Mouse (Mus musculus) adipocyte (in vitro differentiated cells): ENCODE measurements around the gene 4930512M02Rik.
"Not testable (repeated sequence)": the region's sequence is repeated elsewhere in the genome, so short reads cannot be mapped to it uniquely, and the experiment has no call there.

Experiments
- DNase-seq: peaks from one replicate; pipeline ENCODE4 v3.0.0-alpha.2; 2016; ENCODE audit warnings: low spot score

4930512M02Rik gene

DNA sequence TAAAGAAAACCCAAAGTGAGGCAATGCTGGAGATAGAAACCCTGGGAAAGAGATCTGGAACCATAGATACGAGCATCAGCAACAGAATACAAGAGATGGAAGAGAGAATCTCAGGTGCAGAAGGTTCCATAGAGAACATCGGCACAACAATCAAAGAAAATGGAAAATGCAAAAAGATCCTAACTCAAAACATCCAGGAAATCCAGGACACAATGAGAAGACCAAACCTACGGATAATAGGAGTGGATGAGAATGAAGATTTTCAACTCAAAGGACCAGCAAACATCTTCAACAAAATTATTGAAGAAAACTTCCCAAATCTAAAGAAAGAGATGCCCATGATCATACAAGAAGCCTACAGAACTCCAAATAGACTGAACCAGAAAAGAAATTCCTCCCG, at the start of gene 4930512M02Rik:
TSS of gene 4930512M02Rik (minus strand) at position 101 of the 400 bp plus-strand sequence.
- not testable (repeated sequence) for DNase-seq

DNA sequence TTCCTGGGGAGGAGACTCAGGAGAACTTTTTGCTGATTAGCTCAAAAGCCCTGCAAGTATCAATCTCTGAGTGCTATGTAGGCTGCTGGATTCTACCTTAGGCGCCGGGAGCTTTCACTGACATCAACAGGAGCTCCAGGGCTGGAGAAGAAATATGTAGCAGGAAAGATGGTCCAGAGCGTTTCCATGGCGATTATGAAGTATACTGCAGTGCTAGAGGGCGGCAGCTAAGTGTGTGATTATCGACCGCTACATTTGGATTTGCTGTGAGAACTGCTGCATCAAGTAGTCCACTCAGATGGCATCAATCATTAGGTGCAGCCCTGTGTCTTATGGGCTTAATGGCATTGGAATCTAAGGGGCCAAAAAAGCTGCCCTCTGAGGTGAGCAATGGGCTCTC, 49.5 kb upstream of the 4930512M02Rik start:
- DNase-seq = no peak

GRCm38 (mm10) chr11:11676068-11676741, 48.6 kb upstream of the 4930512M02Rik start:
- no peak for DNase-seq

GRCm38 (mm10) chr11:11675063-11675462, 47.4 kb upstream of the 4930512M02Rik start:
- no peak for DNase-seq

GRCm38 (mm10) chr11:11672974-11673373, 45.3 kb upstream of the 4930512M02Rik start:
- DNase-seq = no peak

GRCm38 (mm10) chr11:11667922-11668290, 40.3 kb upstream of the 4930512M02Rik start:
- DNase-seq = no peak

GRCm38 (mm10) chr11:11667254-11667921, 39.8 kb upstream of the 4930512M02Rik start:
- DNase-seq = no peak

DNA sequence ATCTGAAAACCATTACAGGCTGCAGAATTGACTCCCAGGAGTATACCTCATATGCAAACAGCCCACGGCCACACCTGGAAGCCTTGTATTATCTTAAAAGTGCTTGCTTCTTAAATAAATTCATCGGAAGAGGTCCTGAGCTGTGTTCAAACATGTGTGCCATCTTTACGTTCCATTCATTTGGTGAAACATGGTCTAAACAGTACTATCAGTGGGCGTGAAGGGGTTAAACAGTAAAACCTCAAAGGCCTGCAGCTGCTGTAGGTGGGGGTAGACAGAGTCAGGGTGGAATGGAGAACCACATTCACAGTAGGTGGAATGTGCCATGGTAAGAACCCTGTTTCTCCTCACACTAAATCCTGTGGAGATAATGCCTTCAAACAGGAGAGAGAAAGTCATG, 33.0 kb upstream of the 4930512M02Rik start:
- no peak for DNase-seq

- no peak for DNase-seq
These were observed 31.2 kb upstream of the 4930512M02Rik start for GRCm38 (mm10) chr11:11658834-11659233.

DNA sequence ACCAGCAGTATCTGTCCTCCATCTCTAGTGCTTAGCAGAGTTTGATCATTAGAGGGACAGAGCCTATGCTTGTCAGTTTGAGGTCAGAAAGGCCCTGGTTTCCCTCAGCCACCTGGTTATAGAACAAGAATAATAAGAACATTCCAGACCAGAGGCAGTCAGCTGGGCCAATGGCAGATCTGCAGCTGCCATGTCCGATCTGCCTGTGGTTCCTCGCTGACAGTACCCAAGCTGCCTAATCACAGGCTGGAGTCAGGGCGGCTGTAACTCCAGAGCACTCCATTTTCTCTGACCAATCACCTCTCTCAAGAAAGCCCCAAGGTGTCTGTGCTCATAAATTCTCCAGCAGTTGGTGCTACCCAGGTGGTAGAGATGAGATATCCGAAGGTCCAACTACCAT, 30.0 kb upstream of the 4930512M02Rik start:
- DNase-seq = no peak

DNA sequence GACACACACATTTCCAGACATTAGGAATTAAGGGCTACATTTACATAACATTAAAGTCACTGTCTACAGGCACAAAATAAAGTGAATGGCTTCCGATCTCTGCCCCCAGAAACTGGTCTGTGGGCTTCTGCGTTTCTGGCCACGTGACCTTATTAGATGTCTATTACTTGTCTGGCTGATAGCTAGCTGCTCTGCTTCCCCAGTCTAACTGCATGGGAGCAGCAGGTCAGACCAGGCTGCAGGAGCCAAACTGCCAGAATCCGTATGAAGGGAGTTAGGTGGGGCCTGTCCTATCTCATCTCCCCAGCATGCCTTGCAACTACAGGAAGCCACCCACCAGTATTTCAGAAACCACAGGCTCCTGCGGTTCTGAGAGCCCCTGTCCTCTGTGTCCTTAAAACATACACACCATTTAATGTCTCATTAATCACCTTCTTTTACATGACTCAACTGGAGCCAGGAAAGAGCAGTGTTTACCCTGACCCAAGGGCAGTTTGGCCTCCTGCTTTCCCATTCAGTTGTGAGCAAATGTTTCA, 29.4 kb upstream of the 4930512M02Rik start:
- DNase-seq = no peak

GRCm38 (mm10) chr11:11656388-11656787, 28.8 kb upstream of the 4930512M02Rik start:
- no peak for DNase-seq

DNA sequence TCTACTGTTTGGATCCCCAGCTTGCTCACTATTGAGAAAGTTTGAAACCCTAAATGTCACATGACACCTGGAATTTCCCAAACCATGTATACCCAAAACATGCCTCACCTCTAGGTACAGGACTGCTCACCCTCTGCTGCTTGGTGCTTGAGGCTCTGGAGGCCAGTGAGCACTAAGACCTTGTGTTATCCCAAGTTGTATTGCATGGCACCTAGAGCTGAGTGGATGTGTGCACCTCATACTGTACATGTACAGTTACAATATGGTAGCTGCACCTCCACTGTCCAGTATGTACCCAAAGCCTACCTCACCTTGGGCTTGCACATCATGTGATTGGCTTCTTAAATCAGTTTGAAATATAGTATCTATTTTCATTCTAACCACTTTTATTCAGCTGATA, 16.7 kb upstream of the 4930512M02Rik start:
- DNase-seq = no peak

DNA sequence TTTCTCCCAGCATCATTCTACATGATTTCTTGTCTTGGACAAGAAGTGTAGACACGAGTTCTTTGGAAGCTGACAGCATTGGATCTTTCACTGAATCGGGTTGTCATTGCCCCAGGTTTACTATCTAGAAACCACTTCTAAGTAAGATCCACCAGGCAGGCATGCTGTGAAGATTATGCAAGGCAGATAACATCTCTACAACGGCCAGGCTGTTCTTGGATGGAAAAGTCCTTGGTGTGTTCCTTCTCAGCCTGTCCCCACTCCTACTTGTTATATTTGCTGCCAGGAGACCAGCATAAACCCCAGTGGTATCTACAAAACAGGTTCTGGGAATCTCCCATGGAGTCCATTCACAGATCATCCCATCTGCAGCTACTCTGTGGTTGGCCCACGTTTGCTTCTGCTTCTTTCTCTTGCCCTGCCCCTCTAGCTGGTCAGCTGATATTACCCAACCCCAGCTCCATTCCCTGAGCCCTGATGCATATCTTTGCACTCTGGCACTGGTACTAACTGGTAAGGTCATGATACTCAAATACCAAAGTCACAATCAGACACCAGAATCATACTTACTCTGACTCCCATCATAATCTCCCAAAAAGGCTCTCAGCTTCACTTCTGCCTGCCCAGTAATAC, 3.4 kb downstream of the 4930512M02Rik start:
- DNase-seq = no peak

DNA sequence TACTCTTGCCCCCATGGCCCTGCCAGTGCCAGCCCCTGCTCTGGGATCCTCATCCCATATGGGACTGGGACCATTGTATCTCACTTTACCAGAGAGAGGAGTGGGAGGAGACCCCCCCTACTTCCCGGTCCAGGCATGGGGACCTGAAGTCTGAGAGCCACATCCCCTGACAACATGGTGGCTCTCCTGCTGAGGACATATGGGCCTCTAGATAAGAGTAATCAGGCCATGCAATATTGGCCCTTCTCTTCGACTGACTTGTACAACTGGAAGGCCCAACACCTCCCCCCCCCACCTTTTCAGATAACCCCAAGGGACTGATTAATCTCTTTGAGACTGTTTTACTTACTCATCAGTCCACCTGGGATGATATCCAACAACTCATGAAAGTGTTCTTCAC, 18.4 kb downstream of the 4930512M02Rik start:
- no peak for DNase-seq

GRCm38 (mm10) chr11:11587327-11587726, 40.3 kb downstream of the 4930512M02Rik start:
- no peak for DNase-seq

GRCm38 (mm10) chr11:11586423-11586822, 41.2 kb downstream of the 4930512M02Rik start:
- DNase-seq = no peak

DNA sequence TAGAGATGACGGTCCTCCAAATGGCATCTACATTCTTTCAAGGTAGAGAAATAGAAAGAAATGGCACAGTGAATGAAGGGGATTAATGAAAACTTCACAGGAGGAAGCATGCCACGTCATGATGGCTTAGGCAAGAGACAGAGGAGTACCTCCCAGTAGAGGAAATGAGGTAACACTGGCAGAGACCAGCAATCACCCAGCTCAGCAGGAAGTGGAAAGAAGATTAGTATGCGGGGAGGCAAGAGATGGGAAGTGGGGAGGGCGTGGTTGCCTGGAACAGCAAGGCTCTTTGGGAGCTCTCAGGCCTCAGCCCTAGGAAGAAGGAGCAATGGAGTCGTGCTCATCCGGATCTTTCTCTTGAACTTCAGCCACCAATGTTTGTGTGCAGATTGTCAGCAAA, 53.9 kb downstream of the 4930512M02Rik start:
- no peak for DNase-seq

GRCm38 (mm10) chr11:11570747-11571146, 56.9 kb downstream of the 4930512M02Rik start:
- no peak for DNase-seq

- DNase-seq = no peak
These were observed 58.0 kb downstream of the 4930512M02Rik start for GRCm38 (mm10) chr11:11569466-11570132.

DNA sequence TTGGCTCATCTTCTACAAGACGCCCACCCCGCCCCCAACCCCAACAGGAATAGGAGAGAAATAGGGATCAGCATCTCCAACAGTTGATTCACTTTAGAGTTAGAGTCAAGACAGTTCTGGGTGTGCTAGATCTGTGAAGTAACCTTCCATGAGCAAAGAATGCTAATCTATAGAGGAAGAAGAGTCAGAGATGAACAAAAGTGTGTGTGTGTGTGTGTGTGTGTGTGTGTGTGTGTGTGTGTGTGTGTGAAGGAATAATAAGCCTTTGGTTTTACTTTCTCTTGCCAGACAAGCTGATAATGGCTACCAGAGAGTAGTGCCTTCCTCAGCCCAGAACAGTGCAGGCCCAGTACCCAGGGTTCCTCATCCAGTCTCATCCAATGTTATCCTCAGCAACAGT, 59.6 kb downstream of the 4930512M02Rik start:
- no peak for DNase-seq

- DNase-seq = no peak
These were observed 62.4 kb downstream of the 4930512M02Rik start for GRCm38 (mm10) chr11:11565146-11565820.
